Mouse (Mus musculus): ENCODE measurements around the gene Eif2a.

DNA sequence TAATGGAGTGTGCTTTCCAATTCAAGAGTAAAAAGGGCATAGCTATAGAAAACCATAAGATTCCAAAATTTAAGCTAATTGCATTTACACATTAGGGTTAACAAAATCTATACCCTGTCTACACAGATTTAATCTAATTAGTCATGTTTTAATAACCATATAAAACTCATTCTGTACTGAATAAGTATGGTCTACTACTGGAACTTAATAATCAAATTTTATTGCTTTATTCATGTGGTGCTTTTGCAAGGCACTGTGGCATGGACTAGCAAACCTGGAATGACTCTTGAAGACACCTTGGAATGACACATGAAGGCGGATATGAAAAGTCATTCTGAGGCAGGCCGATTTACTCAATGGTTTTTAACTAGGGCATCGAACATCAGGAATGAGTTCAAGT is 2.2 kb upstream of the Eif2a start:
- no peak for TF ChIP-seq CTCF (IDR thresholded peaks at IDR 0.05; ENCODE audit: low read depth, low read length)
- TF ChIP-seq POLR2A (IDR thresholded peaks at IDR 0.05; ENCODE audit: insufficient read depth, low read length) = no peak
